Mouse (Mus musculus): Measurements from ENCODE around the gene Ubl7. TPM values are rescaled to one million over a fixed set of nuclear protein-coding genes. Genes with fewer than 3 reads are reported as not detected.

The Ubl7 gene
- polyA plus RNA-seq, 1 experiment from 2014 or later, result 93.1 TPM

- H3K4me2 ChIP-seq (replicated peaks; ENCODE audit: low read depth), result no peak overlapping the region
- no peaks in the 10 kb centered on the region for H3K36me3 ChIP-seq (ENCODE audit: control insufficient read depth, insufficient read depth, low read length)
- DNase-seq (ENCODE audit: low spot score) (no peak), ATAC-seq (ENCODE audit: low FRiP score, low TSS enrichment) (no peak)
- H3K9ac ChIP-seq (ENCODE audit: low read length), result no peak overlapping the region
- H3K27ac ChIP-seq (replicated peaks), result no peak overlapping the region
- no peaks in the 10 kb centered on the region for H3K4me1 ChIP-seq (replicated peaks; ENCODE audit: control insufficient read depth, insufficient read depth)
- 45% methylated on average over 7 of the region's 7 CpGs for WGBS
- TF ChIP-seq CTCF (IDR thresholded peaks at IDR 0.05; ENCODE audit: low read depth) (no peak), EP300 (optimal IDR thresholded peaks at IDR 0.05) (no peak)
- H3K9me3 ChIP-seq (ENCODE audit: control insufficient read depth, low read length), result no peaks in the 10 kb centered on the region
- peaks cover 3% of the 10 kb centered on the region; the same call in 1 of the 2 replicates for H3K27me3 ChIP-seq (ENCODE audit: control insufficient read depth, insufficient read depth, low read length)
- H3K4me3 ChIP-seq (ENCODE audit: low read depth, low read length), result no peak overlapping the region
Measured at GRCm38 (mm10) chr9:57947381-57948030, 36.7 kb downstream of the Ubl7 start.

- no peak for TF ChIP-seq CTCF (IDR thresholded peaks at IDR 0.05; ENCODE audit: low read depth)
- no peak for TF ChIP-seq EP300 (optimal IDR thresholded peaks at IDR 0.05)
- no peak for ATAC-seq (ENCODE audit: low FRiP score, low TSS enrichment)
- H3K9me3 ChIP-seq (ENCODE audit: control insufficient read depth, low read length), result no peaks in the 10 kb centered on the region
Measured at GRCm38 (mm10) chr9:57948333-57948931, 37.7 kb downstream of the Ubl7 start.

GRCm38 (mm10) chr9:57949102-57949704, 38.4 kb downstream of the Ubl7 start:
- Histone ChIP-seq H3K27me3 (ENCODE audit: control insufficient read depth, insufficient read depth, low read length) (no peaks in the 10 kb centered on the region), H3K4me3 (ENCODE audit: low read depth, low read length) (no peak overlapping the region), H3K27ac (replicated peaks) (no peak overlapping the region), H3K9ac (ENCODE audit: low read length) (no peak overlapping the region), H3K4me2 (replicated peaks; ENCODE audit: low read depth) (no peak overlapping the region), H3K4me1 (replicated peaks; ENCODE audit: control insufficient read depth, insufficient read depth) (no peaks in the 10 kb centered on the region), H3K36me3 (ENCODE audit: control insufficient read depth, insufficient read depth, low read length) (no peaks in the 10 kb centered on the region), H3K9me3 (ENCODE audit: control insufficient read depth, low read length) (no peaks in the 10 kb centered on the region)
- ATAC-seq (ENCODE audit: low FRiP score, low TSS enrichment) (no peak), DNase-seq (ENCODE audit: low spot score) (no peak)
- 84% methylated on average over 8 of the region's 8 CpGs for WGBS
- TF ChIP-seq EP300 (optimal IDR thresholded peaks at IDR 0.05) (no peak), CTCF (IDR thresholded peaks at IDR 0.05; ENCODE audit: low read depth) (no peak)

More at GRCm38 (mm10) chr9:57948333-57948931, 37.7 kb downstream of the Ubl7 start:
- Histone ChIP-seq H3K4me3 (ENCODE audit: low read depth, low read length) (no peak overlapping the region), H3K27ac (replicated peaks) (no peak overlapping the region), H3K4me2 (replicated peaks; ENCODE audit: low read depth) (no peak overlapping the region), H3K9ac (ENCODE audit: low read length) (no peak overlapping the region), H3K4me1 (replicated peaks; ENCODE audit: control insufficient read depth, insufficient read depth) (no peaks in the 10 kb centered on the region), H3K27me3 (ENCODE audit: control insufficient read depth, insufficient read depth, low read length) (no peaks in the 10 kb centered on the region), H3K36me3 (ENCODE audit: control insufficient read depth, insufficient read depth, low read length) (no peaks in the 10 kb centered on the region)
- WGBS, result 78% methylated on average over 7 of the region's 7 CpGs
- DNase-seq (ENCODE audit: low spot score), result no peak

DNA sequence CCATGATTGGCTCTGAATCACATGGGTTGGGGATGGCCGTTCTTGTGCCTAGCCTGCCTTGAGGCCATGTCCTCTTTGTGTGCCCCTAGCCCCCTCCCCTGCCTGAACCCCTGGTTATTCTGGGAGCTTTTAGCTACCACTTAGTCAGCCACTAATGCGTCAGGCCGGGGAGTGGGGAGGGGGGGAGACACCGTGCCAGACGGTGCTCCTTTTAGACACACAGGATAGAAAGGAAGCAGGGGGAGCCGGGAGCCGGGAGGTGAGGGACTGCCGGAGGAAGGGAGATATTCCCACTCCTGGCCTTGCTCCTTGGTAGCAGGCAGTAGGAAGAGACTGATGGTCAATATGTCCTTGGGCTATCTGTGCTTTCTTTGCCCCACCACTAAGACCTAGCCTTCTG, 39.1 kb downstream of the Ubl7 start:
- H3K9me3 ChIP-seq (ENCODE audit: control insufficient read depth, low read length), result no peaks in the 10 kb centered on the region
- no peak overlapping the region for H3K27ac ChIP-seq (replicated peaks)
- TF ChIP-seq CTCF (IDR thresholded peaks at IDR 0.05; ENCODE audit: low read depth) (no peak), EP300 (optimal IDR thresholded peaks at IDR 0.05) (no peak)
- DNase-seq (ENCODE audit: low spot score) (no peak), ATAC-seq (ENCODE audit: low FRiP score, low TSS enrichment) (no peak)
- no peak overlapping the region for H3K9ac ChIP-seq (ENCODE audit: low read length)
- H3K4me2 ChIP-seq (replicated peaks; ENCODE audit: low read depth), result no peak overlapping the region
- H3K4me3 ChIP-seq (ENCODE audit: low read depth, low read length), result no peak overlapping the region
- H3K36me3 ChIP-seq (ENCODE audit: control insufficient read depth, insufficient read depth, low read length), result no peaks in the 10 kb centered on the region
- no peaks in the 10 kb centered on the region for H3K4me1 ChIP-seq (replicated peaks; ENCODE audit: control insufficient read depth, insufficient read depth)
- 45% methylated on average over 8 of the region's 8 CpGs for WGBS
- H3K27me3 ChIP-seq (ENCODE audit: control insufficient read depth, insufficient read depth, low read length), result no peaks in the 10 kb centered on the region

DNA sequence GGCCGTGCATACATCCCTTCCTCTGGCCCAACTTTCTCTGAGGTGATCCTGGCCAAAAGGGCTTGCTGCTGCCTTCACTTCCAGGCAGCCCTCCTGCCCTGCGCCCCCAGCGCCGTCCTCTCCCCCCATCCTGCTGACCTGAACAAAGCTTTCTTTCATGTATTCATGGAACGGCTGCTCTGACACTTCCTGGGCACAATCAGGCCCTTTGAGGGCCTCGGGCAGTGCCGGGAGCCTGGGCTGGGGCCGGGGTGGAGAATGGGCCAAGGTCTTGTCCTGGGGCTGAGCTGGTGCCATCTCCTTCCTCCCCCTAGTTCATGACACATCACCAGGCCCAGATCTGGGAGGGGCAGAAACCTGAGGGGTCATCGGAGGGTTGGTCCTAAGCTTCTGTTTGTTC, 39.7 kb downstream of the Ubl7 start:
- Histone ChIP-seq H3K9ac (ENCODE audit: low read length) (no peak overlapping the region), H3K4me1 (replicated peaks; ENCODE audit: control insufficient read depth, insufficient read depth) (no peaks in the 10 kb centered on the region), H3K4me2 (replicated peaks; ENCODE audit: low read depth) (no peak overlapping the region)

DNA sequence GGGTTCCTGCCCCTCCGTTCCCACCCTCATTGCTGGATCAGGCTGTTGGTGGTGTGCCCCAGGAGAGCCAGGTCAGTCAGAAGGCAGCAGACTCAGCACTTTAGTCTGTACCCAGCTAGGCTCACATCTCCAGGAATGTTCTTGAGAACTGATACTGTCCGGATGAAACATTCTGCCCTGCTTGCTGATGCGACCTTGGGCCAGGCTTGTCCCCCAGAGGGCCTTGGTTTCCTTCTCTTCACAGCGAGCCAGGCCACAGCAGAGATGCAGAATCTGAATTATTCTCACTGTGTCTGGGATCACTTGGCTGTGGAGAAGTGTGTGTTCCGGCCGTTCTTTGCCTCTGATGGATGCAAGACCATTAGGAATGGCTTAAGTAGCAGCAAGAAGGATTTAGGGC, 41.2 kb downstream of the Ubl7 start:
- no peak for TF ChIP-seq EP300 (optimal IDR thresholded peaks at IDR 0.05)
- no peak for TF ChIP-seq CTCF (IDR thresholded peaks at IDR 0.05; ENCODE audit: low read depth)
- WGBS, result 81% methylated on average over 6 of the region's 6 CpGs

More for the DNA sequence above, 39.7 kb downstream of the Ubl7 start:
- 54% methylated on average over 9 of the region's 9 CpGs for WGBS
- DNase-seq (ENCODE audit: low spot score), result no peak
- H3K27me3 ChIP-seq (ENCODE audit: control insufficient read depth, insufficient read depth, low read length), result no peaks in the 10 kb centered on the region
- TF ChIP-seq EP300 (optimal IDR thresholded peaks at IDR 0.05) (no peak), CTCF (IDR thresholded peaks at IDR 0.05; ENCODE audit: low read depth) (no peak)
- no peak for ATAC-seq (ENCODE audit: low FRiP score, low TSS enrichment)
- no peak overlapping the region for H3K27ac ChIP-seq (replicated peaks)
- no peak overlapping the region for H3K4me3 ChIP-seq (ENCODE audit: low read depth, low read length)
- H3K9me3 ChIP-seq (ENCODE audit: control insufficient read depth, low read length), result no peaks in the 10 kb centered on the region
- no peaks in the 10 kb centered on the region for H3K36me3 ChIP-seq (ENCODE audit: control insufficient read depth, insufficient read depth, low read length)

More for the DNA sequence above, 41.2 kb downstream of the Ubl7 start:
- Histone ChIP-seq H3K4me3 (ENCODE audit: low read depth, low read length) (no peak overlapping the region), H3K9me3 (ENCODE audit: control insufficient read depth, low read length) (no peaks in the 10 kb centered on the region), H3K36me3 (ENCODE audit: control insufficient read depth, insufficient read depth, low read length) (no peaks in the 10 kb centered on the region), H3K9ac (ENCODE audit: low read length) (no peak overlapping the region), H3K4me2 (replicated peaks; ENCODE audit: low read depth) (no peak overlapping the region), H3K27me3 (ENCODE audit: control insufficient read depth, insufficient read depth, low read length) (no peaks in the 10 kb centered on the region), H3K4me1 (replicated peaks; ENCODE audit: control insufficient read depth, insufficient read depth) (no peaks in the 10 kb centered on the region), H3K27ac (replicated peaks) (no peak overlapping the region)
- no peak for ATAC-seq (ENCODE audit: low FRiP score, low TSS enrichment)
- DNase-seq (ENCODE audit: low spot score), result no peak
